Mouse (Mus musculus): ENCODE data around the gene Bahd1. TPM values are rescaled to one million over a fixed set of nuclear protein-coding genes. Genes with fewer than 3 reads are reported as not detected.

Gene Bahd1
- polyA plus RNA-seq (2015; fragmentation: Nextera tagmentation; extraction: Ambion mirVana) = 1.6 and 2.3 TPM in 2 replicates

GRCm38 (mm10) chr2:118899981-118900825 is at the start of gene Bahd1:
Gene Bahd1, plus strand, starts transcription at chr2:118900377.

GRCm38 (mm10) chr2:118861454-118862339 is 38.5 kb upstream of the Bahd1 start, which contains the start of gene Ivd:
Gene Ivd, plus strand, starts transcription at chr2:118861954.

GRCm38 (mm10) chr2:118926361-118926997 is 26.3 kb downstream of the Bahd1 start, which contains the start of gene Chst14:
Gene Chst14, plus strand, starts transcription at chr2:118926496.

Other genes with a start within 250 kb of the Bahd1 start
- 1.6 and 2.4 TPM in 2 replicates for gene Pak6, start 237.1 kb upstream of the Bahd1 start, polyA plus RNA-seq (2015; fragmentation: Nextera tagmentation; extraction: Ambion mirVana)
- 0.02 TPM in 1 of 2 replicates, not detected in the other for gene Ankrd63, start 196.4 kb upstream of the Bahd1 start, polyA plus RNA-seq (2015; fragmentation: Nextera tagmentation; extraction: Ambion mirVana)
- gene Plcb2, start 171.9 kb upstream of the Bahd1 start, polyA plus RNA-seq (2015; fragmentation: Nextera tagmentation; extraction: Ambion mirVana) = 0.49 and 0.70 TPM in 2 replicates
- 57.1 and 66.7 TPM in 2 replicates for gene Inafm2, start 154.6 kb upstream of the Bahd1 start, polyA plus RNA-seq (2015; fragmentation: Nextera tagmentation; extraction: Ambion mirVana)
- 6.7 and 7.9 TPM in 2 replicates for gene Ccdc9b, start 137.7 kb upstream of the Bahd1 start, polyA plus RNA-seq (2015; fragmentation: Nextera tagmentation; extraction: Ambion mirVana)
- gene Phgr1, start 127.6 kb upstream of the Bahd1 start, polyA plus RNA-seq (2015; fragmentation: Nextera tagmentation; extraction: Ambion mirVana) = not detected in 2 replicates
- gene Disp2, start 120.7 kb upstream of the Bahd1 start, polyA plus RNA-seq (2015; fragmentation: Nextera tagmentation; extraction: Ambion mirVana) = 0.10 and 0.16 TPM in 2 replicates
- gene Knstrn, start 86.4 kb upstream of the Bahd1 start, polyA plus RNA-seq (2015; fragmentation: Nextera tagmentation; extraction: Ambion mirVana) = 24.9 and 29.9 TPM in 2 replicates
- gene Ivd, start 38.4 kb upstream of the Bahd1 start, polyA plus RNA-seq (2015; fragmentation: Nextera tagmentation; extraction: Ambion mirVana) = 26.6 and 30.6 TPM in 2 replicates
- 18.4 and 20.0 TPM in 2 replicates for gene Chst14, start 26.1 kb downstream of the Bahd1 start, polyA plus RNA-seq (2015; fragmentation: Nextera tagmentation; extraction: Ambion mirVana)
- 17.5 and 17.8 TPM in 2 replicates for gene Ccdc32, start 129.0 kb downstream of the Bahd1 start, polyA plus RNA-seq (2015; fragmentation: Nextera tagmentation; extraction: Ambion mirVana)
- 1.2 and 1.4 TPM in 2 replicates for gene Rpusd2, start 134.4 kb downstream of the Bahd1 start, polyA plus RNA-seq (2015; fragmentation: Nextera tagmentation; extraction: Ambion mirVana)
- gene Knl1, start 146.7 kb downstream of the Bahd1 start, polyA plus RNA-seq (2015; fragmentation: Nextera tagmentation; extraction: Ambion mirVana) = 9.1 and 14.7 TPM in 2 replicates
- gene Rad51, start 212.4 kb downstream of the Bahd1 start, polyA plus RNA-seq (2015; fragmentation: Nextera tagmentation; extraction: Ambion mirVana) = 10.8 and 15.5 TPM in 2 replicates